Mouse (Mus musculus): Measurements from ENCODE around the gene Gga1.
"Not testable (repeated sequence)": the region's sequence is repeated elsewhere in the genome, so short reads cannot be mapped to it uniquely, and the experiment has no call there.

Gene Gga1

DNA sequence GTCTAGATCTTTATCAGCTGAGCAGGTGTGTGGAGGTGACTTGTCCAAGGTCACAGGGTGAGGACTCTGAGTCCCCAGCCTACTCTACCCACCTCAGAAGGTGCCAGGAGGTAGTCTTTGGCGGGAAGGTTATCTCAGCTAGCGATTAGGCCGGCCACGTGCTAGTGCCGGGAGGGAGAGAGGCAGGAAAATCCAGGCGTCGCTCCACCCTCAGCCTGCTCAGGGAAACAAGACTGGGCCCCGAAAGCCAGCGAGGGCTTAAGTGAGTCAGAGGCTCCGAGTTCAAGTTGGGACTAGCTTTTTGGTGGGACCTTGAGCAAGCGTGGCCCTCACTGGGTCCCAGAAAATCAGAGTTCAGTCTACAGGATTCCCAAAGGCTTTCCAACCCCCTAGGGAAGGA, 31.7 kb upstream of the Gga1 start:
- DNase-seq (ENCODE audit: low spot score): no peak

DNA sequence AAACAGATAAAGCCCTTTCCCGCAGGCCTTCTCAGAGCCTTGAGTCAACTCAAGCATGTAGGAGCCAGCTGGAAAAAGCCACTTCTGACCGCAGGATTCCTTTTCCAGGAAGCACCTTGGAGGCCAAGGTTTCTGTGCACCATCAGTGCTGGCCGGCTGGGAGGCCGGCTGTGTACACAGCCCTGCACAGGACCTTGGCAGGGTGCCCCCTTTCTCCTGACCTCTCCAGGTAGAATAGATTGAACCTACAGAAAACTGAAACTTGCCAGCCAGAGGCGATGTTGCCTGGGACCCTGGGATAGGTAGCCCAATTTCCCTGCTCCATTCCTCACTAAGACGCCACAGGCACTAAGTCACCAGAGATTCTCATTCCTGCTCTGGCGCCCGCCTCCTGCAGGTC, 31.1 kb upstream of the Gga1 start:
- peak; percentile 61 for DNase-seq (ENCODE audit: low spot score)

DNA sequence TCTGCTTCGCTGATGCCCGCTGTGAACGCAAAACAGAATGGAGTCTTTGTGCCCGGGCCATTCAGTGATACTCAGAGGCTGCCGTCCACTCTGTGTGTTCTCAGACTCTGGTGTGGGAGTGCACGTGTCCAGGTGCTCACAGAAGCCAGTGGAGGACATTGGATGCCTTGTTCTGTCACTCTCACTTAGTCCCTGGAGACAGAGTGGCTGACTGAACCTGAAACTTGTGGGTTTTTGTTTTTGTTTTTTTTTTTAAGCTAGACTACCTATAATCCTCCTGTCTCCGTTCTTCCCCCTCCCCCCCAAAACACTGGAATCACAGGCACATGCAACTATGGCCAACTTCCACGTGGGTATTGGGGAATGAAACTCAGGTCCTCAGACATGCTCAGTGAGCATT, 30.6 kb upstream of the Gga1 start:
- no peak for DNase-seq (ENCODE audit: low spot score)

DNA sequence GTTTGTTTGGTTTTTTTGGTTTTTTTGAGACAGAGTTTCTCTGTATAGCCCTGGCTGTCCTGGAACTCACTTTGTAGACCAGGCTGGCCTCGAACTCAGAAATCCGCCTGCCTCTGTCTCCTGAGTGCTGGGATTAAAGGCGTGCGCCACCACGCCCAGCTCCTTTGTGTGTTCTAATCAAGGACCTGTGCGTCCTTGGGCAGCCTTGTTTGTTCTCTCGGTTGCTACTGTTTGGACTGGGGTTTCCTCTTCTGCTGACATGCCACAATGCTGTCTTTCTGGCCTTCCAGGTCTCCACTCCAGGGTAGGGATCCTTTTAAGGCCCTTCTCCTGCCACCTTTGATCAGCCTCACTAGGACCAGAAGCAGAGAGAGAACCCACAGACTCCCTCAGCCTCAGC, 30.2 kb upstream of the Gga1 start:
- DNase-seq (ENCODE audit: low spot score): not testable (repeated sequence)

DNA sequence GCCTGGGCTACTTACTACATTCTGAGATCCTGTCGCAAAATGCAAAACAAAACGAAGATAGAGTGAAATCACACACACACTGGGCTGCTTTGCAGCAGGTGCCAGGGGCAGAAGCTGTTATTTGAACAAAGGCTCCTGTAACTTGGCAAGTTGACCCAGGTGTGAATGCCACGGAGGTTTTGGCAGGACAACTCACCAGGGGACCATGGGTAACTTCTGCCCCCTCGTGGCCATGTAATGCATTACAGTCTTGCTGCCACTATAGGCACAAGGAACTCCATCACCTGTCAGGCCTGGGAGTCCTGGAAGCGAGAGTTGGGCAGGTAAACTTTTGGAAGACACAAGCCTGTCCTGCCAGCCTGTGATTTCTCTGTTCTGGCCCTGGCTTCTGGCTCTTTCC, 28.5 kb upstream of the Gga1 start:
- peak; percentile 57 for DNase-seq (ENCODE audit: low spot score)

DNA sequence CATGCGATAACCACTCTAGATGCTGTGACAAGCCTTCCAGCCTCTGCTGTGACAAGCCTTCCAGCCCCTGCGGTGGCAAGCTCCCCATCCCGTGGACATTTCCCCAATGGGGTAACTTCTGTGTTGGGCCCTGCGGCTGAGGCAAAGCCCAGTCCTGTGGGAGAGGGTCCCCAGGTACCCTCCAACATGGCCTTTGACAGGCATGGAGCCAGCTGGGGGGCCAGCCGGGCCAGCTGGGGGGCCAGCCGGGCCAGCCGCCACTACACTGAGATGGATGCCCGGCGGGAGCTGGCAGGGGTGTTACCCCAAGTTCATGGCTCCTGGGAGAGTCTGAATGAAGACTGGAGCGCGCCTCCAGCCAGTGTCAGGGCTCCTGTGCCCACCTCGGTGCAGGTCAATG, 27.5 kb upstream of the Gga1 start:
- no peak for DNase-seq (ENCODE audit: low spot score)

DNA sequence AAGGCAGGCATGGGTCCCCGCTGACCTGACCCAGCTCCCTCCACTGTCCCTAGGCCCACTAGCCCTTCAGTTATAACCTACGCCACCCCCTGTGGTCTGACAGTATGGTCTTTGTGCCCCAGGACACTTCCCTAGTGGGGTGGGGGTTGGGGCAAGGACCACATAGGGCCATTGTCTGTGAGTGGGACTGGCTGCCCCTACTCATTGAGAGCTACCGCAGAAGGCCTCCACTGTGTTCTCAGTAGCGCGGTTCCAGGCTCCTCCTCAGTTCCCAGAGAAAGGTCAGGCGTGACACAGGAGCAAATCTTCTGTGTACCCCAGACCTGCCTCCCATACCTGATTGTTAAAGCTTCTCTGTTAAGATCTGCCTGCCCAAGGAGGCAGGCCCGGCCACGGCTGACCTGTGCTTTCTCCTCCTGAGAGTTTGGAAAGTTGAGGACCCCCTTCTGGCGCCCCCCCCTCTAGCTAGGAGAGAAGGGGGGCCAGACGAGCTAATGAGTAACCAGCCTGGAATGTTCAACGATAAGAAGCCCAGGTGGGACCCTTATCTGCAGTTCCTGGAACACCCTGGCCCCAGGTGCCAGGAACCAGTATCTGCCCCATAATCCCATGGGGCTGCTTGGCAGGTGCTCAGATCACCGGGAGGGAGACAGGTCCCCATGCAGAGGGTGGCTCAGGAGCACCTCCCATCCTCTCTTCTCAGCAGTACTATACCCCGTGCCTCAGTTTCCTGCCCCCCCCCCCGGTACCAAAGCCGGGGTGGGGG, 26.7 kb upstream of the Gga1 start:
- no peak for DNase-seq (ENCODE audit: low spot score)

DNA sequence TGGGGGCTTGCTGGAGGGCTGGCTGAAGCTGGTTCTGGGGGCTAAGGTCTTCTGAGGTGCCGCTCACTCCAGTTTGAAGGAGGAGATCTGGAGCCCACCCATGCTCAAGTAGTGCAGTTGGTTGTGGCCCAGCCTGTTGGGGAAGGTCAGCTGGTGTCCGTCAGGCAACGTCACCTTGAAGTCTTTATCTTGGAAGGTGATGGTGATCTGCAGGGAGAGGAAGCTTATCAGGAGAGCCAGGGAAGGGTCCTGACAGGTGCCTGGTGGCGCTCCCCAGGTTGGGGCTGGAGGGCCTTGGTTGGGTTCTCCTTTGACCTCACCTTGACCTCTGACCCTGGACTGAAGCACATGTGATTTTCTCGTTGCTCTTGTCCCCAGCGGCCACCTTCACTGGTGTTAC, 26.0 kb upstream of the Gga1 start:
- DNase-seq (ENCODE audit: low spot score): no peak

DNA sequence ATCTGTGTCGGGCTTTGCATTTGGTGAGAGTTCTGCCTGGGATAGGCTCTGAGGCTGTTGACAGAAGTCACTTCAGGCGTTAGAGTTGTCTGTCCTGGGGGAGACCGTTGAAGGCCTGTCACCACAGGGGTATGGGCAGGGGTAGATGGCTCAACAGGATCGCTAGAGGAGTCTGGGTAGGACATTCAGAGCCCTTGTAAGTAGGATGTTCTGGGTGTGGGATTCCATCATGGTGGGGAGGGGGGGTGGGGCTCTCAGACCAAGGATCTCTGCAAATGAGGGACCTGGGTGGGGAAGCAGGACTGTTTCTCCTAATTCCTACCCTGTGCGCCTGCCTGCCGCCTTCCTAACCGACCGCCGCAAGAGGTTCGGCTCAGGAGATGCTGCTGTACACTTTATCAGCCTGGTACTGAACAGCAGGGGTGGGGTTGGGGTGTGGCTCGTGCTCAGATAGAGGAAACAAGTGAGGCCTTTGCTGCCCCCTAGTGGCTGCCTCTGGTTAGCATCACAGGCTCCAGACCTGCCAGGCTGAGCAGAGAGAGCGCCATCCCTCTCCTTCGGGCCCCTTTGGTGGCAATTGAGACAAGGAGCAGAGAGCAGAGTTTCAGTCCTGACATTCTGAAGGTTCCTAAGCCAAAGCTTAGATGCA, 25.4 kb upstream of the Gga1 start:
- peak; percentile 79 for DNase-seq (ENCODE audit: low spot score)

DNA sequence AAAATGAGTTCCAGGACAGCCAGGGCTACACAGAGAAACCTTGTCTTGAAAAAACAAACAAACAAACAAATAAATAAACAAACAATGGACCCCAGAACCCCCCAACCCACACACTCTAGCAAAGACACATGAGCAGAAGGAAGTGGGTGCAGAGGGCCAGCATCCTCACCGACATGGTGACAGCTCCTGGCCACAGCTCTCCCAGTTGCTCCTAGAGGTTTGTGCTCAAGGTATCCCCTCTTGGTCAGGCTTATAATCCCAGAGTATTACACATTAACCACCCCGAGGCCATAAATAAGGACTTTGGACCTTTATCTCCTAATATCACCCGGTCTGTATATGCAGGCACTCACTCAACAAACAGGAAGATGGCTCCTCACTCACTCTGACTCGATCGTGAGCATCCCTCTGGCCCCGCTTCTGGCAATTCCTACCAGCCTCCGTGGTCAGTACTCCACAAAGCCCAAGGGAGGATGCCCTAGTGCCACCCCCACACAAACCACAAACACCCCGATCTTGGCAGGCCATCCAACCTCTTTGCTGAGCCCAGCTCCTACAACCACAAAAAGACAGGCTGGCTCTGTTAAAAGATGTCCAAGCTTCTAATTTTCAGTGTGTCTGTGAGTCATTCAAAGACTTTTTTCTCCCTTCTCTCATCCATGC, 21.6 kb upstream of the Gga1 start, which contains the start of gene Lgals2:
TSS of gene Lgals2 (minus strand) at position 227 of the 663 bp plus-strand sequence.
- DNase-seq (ENCODE audit: low spot score): no peak

DNA sequence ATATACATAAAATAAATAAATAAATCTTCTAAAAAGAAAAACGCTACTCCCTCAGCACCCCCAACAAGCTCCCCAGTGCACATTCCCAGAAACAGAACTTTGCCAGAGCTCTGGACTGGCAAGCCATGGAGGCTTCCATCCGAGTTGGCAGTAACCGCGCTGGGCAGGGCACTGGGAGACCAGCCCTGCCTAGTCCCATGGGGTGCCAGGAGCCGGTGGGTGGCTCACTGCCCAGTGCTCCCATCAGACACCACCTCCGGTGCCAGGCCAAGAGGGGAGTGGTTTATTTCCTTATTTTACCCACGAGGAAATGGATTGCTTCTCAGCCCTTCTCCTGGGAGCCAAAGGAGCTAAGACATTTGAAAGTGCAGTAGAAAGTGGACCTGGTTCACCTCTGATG, 20.0 kb upstream of the Gga1 start:
- DNase-seq (ENCODE audit: low spot score): no peak

DNA sequence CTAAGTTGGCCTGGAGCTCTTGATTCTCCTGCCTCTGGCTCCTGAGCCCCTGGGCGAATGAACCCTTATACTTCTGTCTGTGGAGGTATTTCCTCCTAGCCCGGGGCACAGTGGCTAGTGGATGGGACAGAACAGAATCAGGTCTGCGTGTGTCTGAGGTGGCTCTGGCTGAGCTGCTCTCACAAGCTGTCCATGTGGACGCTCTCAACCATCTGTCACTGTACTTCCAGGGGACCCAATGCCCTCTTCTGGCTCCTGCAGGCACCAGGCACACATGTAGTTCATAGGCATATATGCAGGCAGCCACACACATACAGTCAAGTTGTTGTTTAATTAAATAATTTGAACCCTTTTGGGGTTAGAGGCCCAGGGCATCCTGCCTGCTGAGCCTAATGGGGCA, 17.7 kb upstream of the Gga1 start:
- no peak for DNase-seq (ENCODE audit: low spot score)

DNA sequence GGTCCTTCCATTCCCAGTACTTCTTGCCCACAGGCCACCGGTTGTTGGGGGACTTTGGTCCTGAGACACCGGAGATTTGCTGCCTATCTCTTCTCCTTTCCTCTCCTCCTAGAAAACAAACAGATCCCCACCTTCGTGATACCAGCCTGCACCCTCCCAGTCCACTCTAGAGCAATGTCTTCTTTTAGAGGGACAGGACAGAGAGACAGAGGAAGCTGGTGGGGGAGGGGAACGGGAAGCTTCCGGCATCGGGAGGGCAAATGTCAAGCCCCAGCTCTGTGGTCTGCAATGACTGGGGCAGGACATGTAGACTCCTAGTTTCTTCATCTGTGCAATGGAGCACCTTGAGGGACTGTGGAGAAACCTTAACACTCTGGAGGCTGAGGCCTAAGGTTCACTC, 17.3 kb upstream of the Gga1 start:
- no peak for DNase-seq (ENCODE audit: low spot score)

DNA sequence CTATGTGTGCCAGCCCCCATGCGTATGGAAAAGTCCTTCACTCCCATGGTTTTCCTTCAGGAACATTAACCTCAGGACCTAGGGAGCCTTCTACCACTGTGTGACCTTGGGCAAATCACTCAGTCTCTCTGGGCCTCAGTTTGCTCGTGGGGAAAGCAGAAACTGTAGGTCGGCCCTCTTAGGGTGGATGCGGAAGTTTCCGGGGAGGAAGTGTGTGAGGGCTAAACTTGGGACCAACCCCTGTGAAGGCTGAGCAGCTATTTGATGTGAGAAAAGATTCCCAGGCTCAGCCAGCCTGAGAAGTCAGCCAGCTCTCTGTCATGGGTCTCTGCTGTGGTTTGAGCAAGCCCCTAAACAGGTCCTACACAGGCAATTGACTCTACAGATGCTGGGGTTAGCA, 14.7 kb upstream of the Gga1 start:
- DNase-seq (ENCODE audit: low spot score): no peak

DNA sequence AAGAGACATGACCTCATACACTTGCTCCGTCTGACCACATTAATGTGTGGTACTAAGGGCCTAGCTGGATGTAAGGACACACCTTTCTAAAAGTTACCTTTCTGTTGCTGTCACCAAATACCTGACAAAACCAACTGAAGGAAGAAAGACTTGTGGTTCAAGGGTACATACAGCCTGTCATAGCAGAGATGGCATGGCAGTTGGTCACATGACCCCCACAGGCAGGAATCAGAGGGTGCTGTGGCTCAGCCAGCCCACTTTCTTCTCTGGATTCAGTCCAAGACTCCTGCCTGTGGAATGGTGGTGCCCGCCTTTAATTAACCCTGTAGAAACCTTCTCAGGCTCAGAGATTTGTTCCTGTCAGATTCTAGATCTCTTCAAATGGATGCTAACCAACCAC, 13.8 kb upstream of the Gga1 start:
- DNase-seq (ENCODE audit: low spot score): no peak

DNA sequence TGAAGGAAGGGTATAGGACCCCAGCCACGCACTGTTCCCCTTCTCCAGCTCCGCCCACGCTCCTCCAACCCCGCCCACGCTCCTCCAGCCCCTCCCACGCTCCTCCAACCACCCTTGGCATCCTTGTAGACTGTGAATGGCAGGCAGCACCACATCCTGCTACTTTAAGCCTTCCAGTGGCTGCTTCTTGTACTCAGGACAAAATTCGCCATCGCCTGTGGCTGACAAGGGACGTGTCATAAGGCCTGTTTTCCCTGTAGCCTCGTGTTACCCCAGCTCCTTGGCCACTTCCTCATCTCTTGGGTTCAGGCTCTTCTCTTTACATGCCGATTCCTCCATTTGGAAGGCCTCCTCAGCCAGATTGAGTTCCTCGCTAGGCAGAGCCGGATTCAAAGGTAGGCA, 13.1 kb upstream of the Gga1 start:
- DNase-seq (ENCODE audit: low spot score): no peak

DNA sequence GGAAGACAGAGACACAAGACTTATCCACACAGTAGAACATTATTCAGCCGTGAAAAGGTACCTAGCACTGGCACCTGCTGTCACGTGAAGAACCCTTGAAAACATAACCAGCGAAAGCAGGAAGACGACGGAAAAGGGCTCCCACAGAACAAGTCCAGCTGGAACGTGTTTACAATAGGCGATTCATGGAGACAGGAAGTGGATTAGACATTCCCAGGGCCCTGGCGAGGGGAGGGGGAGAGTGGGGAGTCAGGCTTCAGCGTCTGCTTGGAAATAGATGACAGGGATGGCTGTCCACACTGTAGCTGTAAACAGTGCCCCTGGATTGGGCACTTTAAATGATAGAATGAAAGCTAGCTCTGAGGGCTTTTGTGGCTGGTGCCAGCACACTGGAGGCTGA, 8.6 kb upstream of the Gga1 start:
- DNase-seq (ENCODE audit: low spot score): no peak

DNA sequence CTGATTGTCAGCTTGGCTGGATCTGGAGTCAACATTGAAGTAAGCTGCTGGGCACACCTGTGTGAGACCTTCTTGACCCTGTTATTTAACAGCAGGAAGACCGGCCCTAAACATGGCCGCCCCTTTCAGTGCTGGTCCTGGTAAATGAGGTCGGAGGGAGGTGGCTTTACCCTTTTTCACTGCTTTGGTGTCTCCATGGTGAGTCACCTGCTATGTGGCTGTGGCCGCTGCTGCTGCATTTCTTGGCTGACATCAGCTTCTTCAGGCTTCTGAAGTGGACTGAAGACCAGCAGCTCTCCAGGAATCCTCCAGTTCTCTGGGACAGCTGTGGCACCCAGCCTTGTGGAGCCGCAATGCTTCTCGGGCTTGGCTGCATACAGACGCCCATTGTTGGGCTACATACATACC, 8.2 kb upstream of the Gga1 start:
- DNase-seq (ENCODE audit: low spot score): no peak

DNA sequence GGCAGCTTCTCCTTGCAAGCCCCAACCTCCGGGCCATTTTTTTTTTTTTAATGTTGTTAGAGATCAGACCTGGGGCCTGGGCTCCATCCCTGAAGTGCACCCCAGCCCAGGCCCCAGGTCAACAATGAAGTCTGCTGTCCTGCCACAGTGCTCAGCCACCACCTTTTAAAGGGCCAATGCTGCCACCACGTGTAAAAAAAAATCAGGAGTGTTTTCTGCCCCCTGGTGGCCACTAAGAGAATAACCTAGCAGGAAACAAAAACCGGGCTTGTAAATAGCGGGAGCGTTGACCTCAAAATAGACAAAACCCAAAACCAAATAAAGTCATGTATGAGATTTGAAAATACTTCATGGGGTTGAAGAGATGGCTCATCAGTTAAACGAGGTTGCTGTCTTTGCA, 7.2 kb upstream of the Gga1 start:
- DNase-seq (ENCODE audit: low spot score): no peak

DNA sequence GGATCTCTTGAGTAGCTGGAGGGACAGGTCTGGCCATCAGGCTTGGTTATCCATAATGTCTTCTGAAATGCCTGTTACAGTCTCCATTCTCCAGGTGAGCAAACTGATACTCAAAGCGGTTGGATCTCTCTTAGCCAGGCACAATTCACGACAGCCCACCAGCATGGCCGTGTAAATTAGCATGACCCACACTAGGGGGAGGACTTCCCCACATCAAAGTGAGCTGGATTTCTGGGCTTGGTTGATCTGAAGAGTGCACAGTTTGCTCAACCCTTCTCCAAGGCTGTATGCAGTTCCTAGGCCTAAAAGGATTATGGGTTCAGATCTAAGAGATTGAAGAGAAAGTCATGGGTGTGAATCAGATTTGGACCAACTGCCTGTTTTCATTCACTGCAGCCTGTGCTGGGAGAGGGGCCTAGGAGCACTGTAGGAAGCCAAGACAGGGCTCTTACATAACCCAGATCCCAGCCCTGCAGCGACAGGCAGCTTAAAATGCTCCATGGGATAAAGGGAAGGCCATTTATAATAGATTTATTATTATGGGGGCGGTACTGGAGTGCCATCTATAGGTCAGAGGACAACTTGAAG, 4.9 kb upstream of the Gga1 start:
- DNase-seq (ENCODE audit: low spot score): no peak

DNA sequence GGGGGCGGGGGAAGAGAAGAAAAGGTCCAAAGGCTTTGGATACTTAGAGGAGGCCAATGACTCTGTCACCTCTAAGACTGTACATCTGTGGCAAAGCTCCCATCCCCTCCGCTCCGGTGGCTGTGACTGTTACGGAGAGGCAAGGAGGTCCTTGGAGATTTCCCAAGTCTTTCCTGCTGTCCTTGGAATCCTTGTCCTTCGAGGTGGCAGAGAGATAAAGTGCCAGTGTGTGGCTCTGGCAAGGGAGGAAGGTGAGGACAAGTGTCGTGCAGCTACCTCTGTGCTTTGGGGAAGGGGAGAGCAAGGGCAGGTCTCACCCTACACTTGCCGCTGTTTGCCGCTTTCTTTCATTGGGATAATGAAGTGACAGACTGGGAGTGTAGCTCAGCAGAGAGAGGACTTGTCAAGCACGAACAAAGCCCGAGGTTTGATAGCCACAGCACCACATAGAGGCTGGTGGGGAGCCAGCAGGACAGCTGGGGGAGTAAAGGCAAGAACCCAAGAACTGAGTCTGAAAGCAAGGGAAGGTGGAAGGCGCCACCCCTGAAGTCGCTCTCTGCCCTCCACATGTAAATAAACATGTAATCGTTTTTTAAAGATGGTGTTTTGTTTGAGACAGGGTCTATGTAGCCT, 3.1 kb upstream of the Gga1 start:
- no peak for DNase-seq (ENCODE audit: low spot score)

DNA sequence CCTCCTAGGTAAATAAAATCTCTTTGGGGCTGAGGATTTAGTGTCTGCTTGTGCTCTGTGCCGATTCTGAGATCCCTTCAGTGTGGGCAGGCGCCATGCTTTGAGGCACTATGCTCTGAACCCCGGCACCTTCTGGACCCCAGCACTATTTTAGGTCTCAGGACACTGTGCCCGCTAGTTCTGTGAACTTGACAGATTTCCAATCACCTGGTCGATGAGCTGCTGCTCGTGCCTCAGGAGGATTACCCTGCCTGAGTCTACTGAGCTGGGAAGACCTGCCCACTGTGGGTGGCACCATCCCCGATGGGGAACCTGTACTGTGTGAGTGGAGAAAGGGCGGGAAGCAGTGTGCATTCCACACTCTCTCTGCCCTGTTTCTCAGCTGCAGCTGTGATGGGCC, 2.0 kb upstream of the Gga1 start:
- DNase-seq (ENCODE audit: low spot score): no peak

DNA sequence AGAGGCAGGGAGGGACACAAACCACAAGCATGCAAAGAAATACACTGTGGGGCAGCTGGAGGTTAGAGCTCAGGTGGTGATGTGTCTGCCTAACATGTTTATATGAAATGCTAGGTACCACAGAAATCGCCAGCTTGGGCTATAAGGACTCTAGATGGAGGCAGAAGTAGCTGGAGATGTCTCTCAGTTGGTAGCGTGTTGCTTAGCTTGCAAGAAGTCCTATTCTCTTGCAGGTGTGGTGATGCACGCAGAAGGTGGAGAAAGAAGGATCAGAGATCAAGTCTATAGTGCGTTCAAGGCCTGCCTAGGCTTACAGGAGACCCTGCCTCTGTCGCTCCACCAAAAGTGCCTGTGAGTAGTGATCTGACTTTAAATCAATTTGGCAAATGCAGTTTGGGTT, 1.5 kb upstream of the Gga1 start:
- DNase-seq (ENCODE audit: low spot score): no peak
